ENCODE assay signal across 18 mouse cellular contexts in genomic region chr12:32795765-32796471, GRCm38 (mm10). TPM values are rescaled to one million over a fixed set of nuclear protein-coding genes. Genes with fewer than 3 reads are reported as not detected.
A peak's percentile ranks its signal among the peaks of the same experiment; 100 is the strongest.
DNase-seq lines count a peak whose midpoint lies in the region; ATAC-seq and TF ChIP-seq lines count a peak whose summit lies in the region.
"Had no signal": no experiment of that assay in that cellular context is flagged by ENCODE, and none has a peak within 500 bp of the region (broad histone marks: within the 10 kb centered on the region; RNA-seq: fewer than 3 reads in every experiment).

No protein-coding gene starts in this region.

- H3K4me1 ChIP-seq in liver, adult 2 months (ENCODE audit: control insufficient read depth, insufficient read depth, low read length) = no peaks in the 10 kb centered on the region
- no peaks in the 10 kb centered on the region for H3K4me1 ChIP-seq in liver, embryonic 11.5 days (replicated peaks; ENCODE audit: control insufficient read depth, insufficient read depth, low read length)
- H3K4me1 ChIP-seq in ES-E14 (ENCODE audit: control insufficient read depth in 2 of 2, insufficient read depth in 2 of 2, low read length in 2 of 2, poor library complexity in 1 of 2) = no peaks in the 10 kb centered on the region
- no peaks in the 10 kb centered on the region for H3K4me1 ChIP-seq in forebrain, embryonic 16.5 days (replicated peaks; ENCODE audit: control insufficient read depth, insufficient read depth, low read length)
- H3K4me1 ChIP-seq: forebrain, embryonic 10.5 days; hindbrain, embryonic 10.5 days; limb, embryonic 15.5 days; midbrain, embryonic 12.5 days; neural tube, embryonic 13.5 days had no signal

- H3K36me3 ChIP-seq in liver, adult 2 months (ENCODE audit: control insufficient read depth, insufficient read depth, low read length) = no peaks in the 10 kb centered on the region
- H3K36me3 ChIP-seq in liver, embryonic 11.5 days (ENCODE audit: control insufficient read depth, insufficient read depth, low read length) = no peaks in the 10 kb centered on the region
- H3K36me3 ChIP-seq in ES-E14 (ENCODE audit: control insufficient read depth, insufficient read depth, low read length, poor library complexity, severe bottlenecking) = no peaks in the 10 kb centered on the region
- no peaks in the 10 kb centered on the region for H3K36me3 ChIP-seq in forebrain, embryonic 16.5 days (ENCODE audit: control insufficient read depth, insufficient read depth)
- H3K36me3 ChIP-seq: forebrain, embryonic 10.5 days; hindbrain, embryonic 10.5 days; limb, embryonic 15.5 days; midbrain, embryonic 12.5 days; neural tube, embryonic 13.5 days had no signal

- no peak overlapping the region for H3K4me3 ChIP-seq in liver, adult 2 months (ENCODE audit: insufficient read depth, low read depth, low read length)
- H3K4me3 ChIP-seq in liver, embryonic 11.5 days (ENCODE audit: low read depth, low read length) = no peak overlapping the region
- H3K4me3 ChIP-seq in ES-E14 (ENCODE audit: insufficient read depth in 1 of 2, low read depth in 1 of 2, low read length in 2 of 2, poor library complexity in 1 of 2, severe bottlenecking in 1 of 2) = no peak overlapping the region
- no peak overlapping the region for H3K4me3 ChIP-seq in forebrain, embryonic 16.5 days (replicated peaks; ENCODE audit: low read length)
- H3K4me3 ChIP-seq: forebrain, embryonic 10.5 days; hindbrain, embryonic 10.5 days; limb, embryonic 15.5 days; midbrain, embryonic 12.5 days; neural tube, embryonic 13.5 days had no signal

- peak; percentile 46 for DNase-seq in liver, adult 2 months (ENCODE audit: extremely low read depth, low read depth, low spot score)
- DNase-seq in liver, embryonic 11.5 days (ENCODE audit: low spot score) = no peak
- DNase-seq in ES-E14 (ENCODE audit: low read depth, low spot score) = no peak
- peak; percentile 18 for DNase-seq in naive thymus-derived CD4-positive, alpha-beta T cell, adult 2 months (ENCODE audit: low read depth)
- DNase-seq in frontal cortex, postnatal 10 days (ENCODE audit: low spot score in 2 of 2) = no peak
- no peak for DNase-seq in urinary bladder, postnatal 36 days (ENCODE audit: low spot score in 2 of 2)
- DNase-seq: adrenal gland, postnatal 36 days; cerebellum, adult 2 months; kidney, adult 2 months; right cerebral cortex, adult 18-20 months had no signal

- no peaks in the 10 kb centered on the region for H3K27me3 ChIP-seq in liver, adult 2 months (ENCODE audit: control insufficient read depth, insufficient read depth, low read length)
- H3K27me3 ChIP-seq in liver, embryonic 11.5 days (replicated peaks; ENCODE audit: control insufficient read depth, insufficient read depth, low read length) = no peaks in the 10 kb centered on the region
- no peaks in the 10 kb centered on the region for H3K27me3 ChIP-seq in forebrain, embryonic 16.5 days (replicated peaks; ENCODE audit: control insufficient read depth, insufficient read depth, low read length)
- H3K27me3 ChIP-seq: limb, embryonic 15.5 days; midbrain, embryonic 12.5 days; neural tube, embryonic 13.5 days had no signal

- no peak for TF ChIP-seq CTCF in liver, adult 2 months (IDR thresholded peaks at IDR 0.05; ENCODE audit: low read depth, low read length)

- no peak for ATAC-seq in liver, embryonic 11.5 days (replicated peaks; ENCODE audit: low FRiP score)
- ATAC-seq in hematopoietic stem cell, adult 5-6 weeks (replicated peaks in 1 of 2; ENCODE audit: insufficient read depth in 1 of 2, low FRiP score in 2 of 2, low TSS enrichment in 1 of 2, low read depth in 1 of 2, poor library complexity in 2 of 2, severe bottlenecking in 2 of 2) = peak; percentile 69 to 84
- ATAC-seq in forebrain, embryonic 16.5 days = no peak

- no peaks in the 10 kb centered on the region for H3K79me2 ChIP-seq in liver, adult 2 months (ENCODE audit: control insufficient read depth, insufficient read depth, low read length)

- no peak overlapping the region for H3K9ac ChIP-seq in liver, adult 2 months (ENCODE audit: low read depth, low read length)
- H3K9ac ChIP-seq in liver, embryonic 11.5 days (ENCODE audit: low read depth, low read length) = no peak overlapping the region
- no peak overlapping the region for H3K9ac ChIP-seq in ES-E14 (ENCODE audit: insufficient read depth, low read depth, low read length, poor library complexity, severe bottlenecking)
- no peak overlapping the region for H3K9ac ChIP-seq in forebrain, embryonic 16.5 days (replicated peaks; ENCODE audit: low read depth, low read length)
- H3K9ac ChIP-seq: limb, embryonic 15.5 days; midbrain, embryonic 12.5 days; neural tube, embryonic 13.5 days had no signal

- H3K4me2 ChIP-seq in liver, embryonic 11.5 days = no peak overlapping the region
- H3K4me2 ChIP-seq in forebrain, embryonic 16.5 days (ENCODE audit: low read length) = no peak overlapping the region
- H3K4me2 ChIP-seq: heart, embryonic 11.5 days; limb, embryonic 15.5 days; midbrain, embryonic 12.5 days; neural tube, embryonic 13.5 days had no signal

- no peak overlapping the region for H3K27ac ChIP-seq in liver, adult 2 months (replicated peaks; ENCODE audit: insufficient read depth, low read depth, low read length)
- H3K27ac ChIP-seq in liver, embryonic 11.5 days (ENCODE audit: low read depth, low read length) = no peak overlapping the region
- H3K27ac ChIP-seq in ES-E14 (ENCODE audit: insufficient read depth, low read depth, low read length, poor library complexity, severe bottlenecking) = no peak overlapping the region
- no peak overlapping the region for H3K27ac ChIP-seq in forebrain, embryonic 16.5 days (ENCODE audit: low read length)
- H3K27ac ChIP-seq: forebrain, embryonic 10.5 days; hindbrain, embryonic 10.5 days; limb, embryonic 15.5 days; midbrain, embryonic 12.5 days; neural tube, embryonic 13.5 days had no signal

- TF ChIP-seq POLR2A in liver, adult 2 months (IDR thresholded peaks at IDR 0.05; ENCODE audit: extremely low read depth, insufficient read depth, low read length) = no peak

- no peaks in the 10 kb centered on the region for H3K9me3 ChIP-seq in liver, embryonic 11.5 days (ENCODE audit: control insufficient read depth, low read length)
- no peaks in the 10 kb centered on the region for H3K9me3 ChIP-seq in ES-E14 (ENCODE audit: control insufficient read depth, insufficient read depth, low read depth, low read length)
- H3K9me3 ChIP-seq in forebrain, embryonic 16.5 days (ENCODE audit: control insufficient read depth, low read length) = no peaks in the 10 kb centered on the region
- H3K9me3 ChIP-seq: forebrain, embryonic 10.5 days; hindbrain, embryonic 10.5 days; limb, embryonic 15.5 days; midbrain, embryonic 12.5 days; neural tube, embryonic 13.5 days had no signal

- WGBS in liver, adult 2 months = 67% methylated on average over 8 of the region's 8 CpGs
- 64% methylated on average over 8 of the region's 8 CpGs for WGBS in liver, embryonic 11.5 days
- WGBS in forebrain, embryonic 16.5 days = 70% methylated on average over 8 of the region's 8 CpGs

- in situ Hi-C loops in ES-E14 (cut with MboI; ENCODE audit: low sequenced_read_pairs in 2 of 2, unreplicated experiment in 2 of 2) = loop anchor here in 1 of 2 experiments (5.0 kb wide), 1 partner anchor 49 kb away; no protein-coding TSS in a partner anchor

TF ChIP-seq in ES-E14, 5 proteins besides CTCF, POLR2A, EP300 and RAD21:
- TF ChIP-seq CHD2 (IDR thresholded peaks at IDR 0.05; ENCODE audit: low read depth, low read length) (no peak), ZNF384 (IDR thresholded peaks at IDR 0.05; ENCODE audit: low read depth, low read length) (no peak), HCFC1 (IDR thresholded peaks at IDR 0.05; ENCODE audit: borderline replicate concordance, insufficient read depth, low read length) (no peak), MAFK (IDR thresholded peaks at IDR 0.05; ENCODE audit: insufficient read depth, low read depth, low read length) (peak; percentile 61; the same call in 1 of the 2 replicates), ZC3H11A (IDR thresholded peaks at IDR 0.05; ENCODE audit: borderline replicate concordance, low read depth, low read length) (no peak)

RNA-seq across cellular contexts. Expression of gene Nampt, which starts 23.4 kb away (rescaled TPM):
- 57.8 and 75.6 TPM in 2 replicates for total RNA-seq in liver, adult 2 months (2014; rRNA removed)
- polyA plus RNA-seq in liver, adult 2 months (2012; rRNA removed) = 9.5 and 10.9 TPM in 2 replicates
- 27.3 and 30.7 TPM in 2 replicates for polyA plus RNA-seq in liver, embryonic 11.5 days (2014; fragmentation: Nextera tagmentation; extraction: Ambion mirVana)
- total RNA-seq in ES-E14 (2012; rRNA removed) = 48.9 and 52.4 TPM in 2 replicates
- 55.9 and 70.5 TPM in 2 replicates for total RNA-seq in hematopoietic stem cell, adult 5-6 weeks (2017)
- polyA plus RNA-seq in forebrain, embryonic 16.5 days (2015; fragmentation: Nextera tagmentation; extraction: Ambion mirVana) = 39.4 and 42.2 TPM in 2 replicates

Comparison
In these comparisons a context has a peak if more than half of its experiments do, and no peak if none do; other contexts are left out.
1. DNase-seq: peak in liver, adult 2 months (single experiment) and naive thymus-derived CD4-positive, alpha-beta T cell, adult 2 months (single experiment); none in liver, embryonic 11.5 days (single experiment), ES-E14 (single experiment), frontal cortex, postnatal 10 days (0 of 2) and urinary bladder, postnatal 36 days (0 of 2).
2. ATAC-seq: peak in hematopoietic stem cell, adult 5-6 weeks (2 of 2); none in liver, embryonic 11.5 days (single experiment) and forebrain, embryonic 16.5 days (single experiment).